Mouse (Mus musculus) embryonic facial prominence, embryonic 10.5 days (tissue): ENCODE measurements at regions not wholly inside any gene's neighbourhood (a gene's known extent, or its start where the extent isn't known, plus 50 kb on each side); places are given as distances from the start of the nearest gene placed in this dataset.
A peak's percentile ranks its signal among the peaks of the same experiment; 100 is the strongest.

Experiments
- DNase-seq: peaks from one replicate; pipeline ENCODE4 v3.0.0-alpha.2; 2017; ENCODE audit warnings: low spot score
- H3K27ac ChIP-seq: fragments of 300-500 bp; sonication (generic); replicated peaks from 2 replicates; pipeline ENCODE4 v1.5.1; 2016; ENCODE audit warnings: mild to moderate bottlenecking
- H3K27me3 ChIP-seq: fragments of 300-500 bp; sonication (generic); replicated peaks from 2 replicates; pipeline ENCODE4 v1.6.1; 2016; ENCODE audit warnings: low read depth, mild to moderate bottlenecking; ENCODE audit not compliant: poor library complexity, severe bottlenecking
- H3K36me3 ChIP-seq: fragments of 300-500 bp; sonication (generic); replicated peaks from 2 replicates; pipeline ENCODE4 v1.6.1; 2016; ENCODE audit warnings: mild to moderate bottlenecking, moderate library complexity
- H3K4me1 ChIP-seq: fragments of 300-500 bp; sonication (generic); 2 replicates; pipeline ENCODE4 v1.6.1; 2016
- H3K4me3 ChIP-seq: fragments of 300-500 bp; sonication (generic); 2 replicates; pipeline ENCODE4 v1.5.1; 2016; ENCODE audit warnings: mild to moderate bottlenecking, moderate library complexity
- H3K9me3 ChIP-seq: fragments of 300-500 bp; sonication (generic); 2 replicates; pipeline ENCODE4 v1.6.1; 2016; ENCODE audit warnings: mild to moderate bottlenecking
- WGBS: fragments of 180-500 bp; shearing (Covaris S2); methylation state at CpG from one replicate; pipeline ENCODE4 v1.1.7; 2016; 5-methylcytosine and 5-hydroxymethylcytosine counted together

GRCm38 (mm10) chr1:88994588-88995331 lies 75.5 kb upstream of the Sh3bp4 start:
- H3K4me3 ChIP-seq: no peak overlapping the region
- H3K9me3 ChIP-seq: no peaks in the 10 kb centered on the region
- no peaks in the 10 kb centered on the region for H3K27me3 ChIP-seq
- peaks cover 20% of the 10 kb centered on the region for H3K4me1 ChIP-seq
- peak; percentile 27 for DNase-seq
- 59% methylated on average over 12 of the region's 12 CpGs for WGBS
- H3K27ac ChIP-seq: peak overlapping the region; percentile 44; the same call in 1 of the 2 replicates
- no peaks in the 10 kb centered on the region for H3K36me3 ChIP-seq

- no peaks in the 10 kb centered on the region for H3K36me3 ChIP-seq
- no peak overlapping the region for H3K27ac ChIP-seq
- H3K27me3 ChIP-seq: no peaks in the 10 kb centered on the region
- H3K4me1 ChIP-seq: peaks cover 20% of the 10 kb centered on the region
- DNase-seq: no peak
- 40% methylated on average over 8 of the region's 8 CpGs for WGBS
- H3K9me3 ChIP-seq: no peaks in the 10 kb centered on the region
- no peak overlapping the region for H3K4me3 ChIP-seq
Measured at GRCm38 (mm10) chr1:88995945-88996344, 74.3 kb upstream of the Sh3bp4 start.

GRCm38 (mm10) chr1:88996657-88997056 lies 73.6 kb upstream of the Sh3bp4 start:
- peaks cover 20% of the 10 kb centered on the region for H3K4me1 ChIP-seq
- H3K27me3 ChIP-seq: no peaks in the 10 kb centered on the region
- DNase-seq: no peak
- 65% methylated on average over 7 of the region's 7 CpGs for WGBS
- H3K4me3 ChIP-seq: no peak overlapping the region
- no peak overlapping the region for H3K27ac ChIP-seq
- H3K36me3 ChIP-seq: no peaks in the 10 kb centered on the region
- no peaks in the 10 kb centered on the region for H3K9me3 ChIP-seq

- 92% methylated on average over 12 of the region's 12 CpGs for WGBS
- no peaks in the 10 kb centered on the region for H3K27me3 ChIP-seq
- no peak overlapping the region for H3K4me3 ChIP-seq
- H3K4me1 ChIP-seq: peaks cover 20% of the 10 kb centered on the region
- no peak for DNase-seq
- no peaks in the 10 kb centered on the region for H3K36me3 ChIP-seq
- H3K27ac ChIP-seq: no peak overlapping the region
- no peaks in the 10 kb centered on the region for H3K9me3 ChIP-seq
Measured at GRCm38 (mm10) chr1:88997847-88998246, 72.4 kb upstream of the Sh3bp4 start.

- 77% methylated on average over 3 of the region's 3 CpGs for WGBS
- Histone ChIP-seq H3K4me3 (no peak overlapping the region), H3K36me3 (no peaks in the 10 kb centered on the region), H3K4me1 (no peaks in the 10 kb centered on the region), H3K27ac (no peak overlapping the region), H3K27me3 (no peaks in the 10 kb centered on the region), H3K9me3 (no peaks in the 10 kb centered on the region)
- DNase-seq: no peak
Measured at GRCm38 (mm10) chr1:89002326-89002725, 67.9 kb upstream of the Sh3bp4 start.

DNA sequence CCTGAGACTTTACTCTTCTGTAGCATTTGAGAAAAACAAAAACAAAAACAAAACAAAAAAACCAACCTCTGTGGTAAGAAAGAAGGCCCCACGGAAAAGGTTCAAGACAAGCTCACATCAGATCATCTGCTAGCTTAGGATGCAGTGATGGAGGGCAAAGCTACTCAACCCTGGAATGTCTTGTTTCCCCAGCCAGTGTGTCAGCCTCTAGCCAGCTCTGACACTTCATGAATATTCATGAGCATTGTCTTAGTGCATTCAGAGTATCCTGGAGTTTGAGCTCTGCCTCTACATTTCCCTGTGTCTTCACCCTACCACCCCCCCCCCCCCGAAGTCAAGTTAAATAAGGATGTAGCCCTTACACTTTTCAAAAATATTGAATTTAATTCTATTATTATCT lies 66.5 kb upstream of the Sh3bp4 start:
- Histone ChIP-seq H3K27ac (no peak overlapping the region), H3K9me3 (no peaks in the 10 kb centered on the region), H3K27me3 (no peaks in the 10 kb centered on the region), H3K4me3 (no peak overlapping the region), H3K36me3 (no peaks in the 10 kb centered on the region), H3K4me1 (no peaks in the 10 kb centered on the region)
- 68% methylated on average over 2 of the region's 2 CpGs for WGBS
- no peak for DNase-seq

DNA sequence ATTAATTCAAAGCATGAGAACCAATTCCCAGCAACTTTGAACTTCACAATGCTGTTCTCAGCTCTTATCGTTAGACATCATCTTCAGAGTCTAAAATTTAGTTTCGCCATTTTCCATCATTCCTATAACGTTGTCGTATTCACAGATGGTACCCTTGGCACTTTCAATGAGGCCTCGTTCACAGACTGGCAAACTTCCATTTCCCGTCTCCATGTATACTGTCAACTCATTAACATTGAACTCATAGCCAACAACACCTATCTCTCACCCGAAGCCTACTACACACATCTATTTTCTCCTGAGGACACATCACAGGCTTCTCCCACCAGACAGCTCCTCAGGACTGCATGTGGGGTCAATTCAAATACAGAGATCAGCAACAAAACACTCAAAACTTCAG lies 62.7 kb upstream of the Sh3bp4 start:
- Histone ChIP-seq H3K27me3 (no peaks in the 10 kb centered on the region), H3K4me1 (peaks cover 19% of the 10 kb centered on the region), H3K9me3 (no peaks in the 10 kb centered on the region), H3K36me3 (no peaks in the 10 kb centered on the region), H3K4me3 (no peak overlapping the region), H3K27ac (no peak overlapping the region)
- 93% methylated on average over 7 of the region's 7 CpGs for WGBS
- no peak for DNase-seq

DNA sequence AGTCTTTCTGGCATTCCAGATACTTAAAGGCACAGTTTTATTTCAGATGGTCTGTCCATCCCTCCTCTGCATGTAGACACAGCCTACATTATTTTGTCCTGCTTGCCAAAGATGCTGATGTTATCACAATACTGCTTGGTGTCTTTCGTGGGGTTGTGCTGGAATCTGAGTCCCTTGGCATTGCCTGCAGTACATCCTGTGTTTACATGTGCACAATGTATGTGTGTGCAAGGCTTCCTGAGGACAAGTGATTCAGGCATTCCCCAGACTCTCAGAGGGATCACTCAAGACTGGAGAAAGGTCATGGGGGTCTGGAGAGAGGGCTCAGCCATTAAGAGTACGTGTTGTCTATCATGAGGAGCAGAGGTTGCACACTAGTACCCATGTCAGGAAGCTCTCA lies 60.0 kb upstream of the Sh3bp4 start:
- Histone ChIP-seq H3K27me3 (no peaks in the 10 kb centered on the region; the same call in 1 of the 2 replicates), H3K27ac (no peak overlapping the region), H3K4me1 (peaks cover 30% of the 10 kb centered on the region), H3K9me3 (no peaks in the 10 kb centered on the region), H3K36me3 (no peaks in the 10 kb centered on the region), H3K4me3 (no peak overlapping the region)
- no peak for DNase-seq
- WGBS: 65% methylated on average over 2 of the region's 2 CpGs

DNA sequence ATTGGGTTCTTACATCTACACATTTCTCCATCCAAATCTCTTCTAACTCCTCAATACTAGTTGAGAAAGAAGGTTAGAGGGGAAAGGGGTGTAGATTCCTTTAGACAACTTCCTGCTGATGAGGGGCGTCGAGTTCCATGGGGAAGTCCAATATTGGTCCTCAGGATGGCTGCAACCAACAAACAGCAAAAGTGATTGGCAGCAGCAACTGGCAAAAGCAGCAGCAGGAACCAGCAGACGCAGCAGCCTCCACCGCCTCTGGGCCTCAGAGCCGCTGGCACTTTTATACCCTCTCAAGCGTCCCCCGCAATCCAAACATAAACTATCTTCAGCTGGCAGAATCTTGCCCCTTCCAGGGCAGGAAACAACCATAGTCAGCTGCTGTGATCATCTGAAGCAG lies 58.8 kb upstream of the Sh3bp4 start:
- Histone ChIP-seq H3K27me3 (no peaks in the 10 kb centered on the region; the same call in 1 of the 2 replicates), H3K36me3 (no peaks in the 10 kb centered on the region), H3K4me1 (peaks cover 37% of the 10 kb centered on the region), H3K9me3 (no peaks in the 10 kb centered on the region), H3K4me3 (no peak overlapping the region), H3K27ac (no peak overlapping the region; the same call in 1 of the 2 replicates)
- WGBS: 74% methylated on average over 7 of the region's 7 CpGs
- no peak for DNase-seq

DNA sequence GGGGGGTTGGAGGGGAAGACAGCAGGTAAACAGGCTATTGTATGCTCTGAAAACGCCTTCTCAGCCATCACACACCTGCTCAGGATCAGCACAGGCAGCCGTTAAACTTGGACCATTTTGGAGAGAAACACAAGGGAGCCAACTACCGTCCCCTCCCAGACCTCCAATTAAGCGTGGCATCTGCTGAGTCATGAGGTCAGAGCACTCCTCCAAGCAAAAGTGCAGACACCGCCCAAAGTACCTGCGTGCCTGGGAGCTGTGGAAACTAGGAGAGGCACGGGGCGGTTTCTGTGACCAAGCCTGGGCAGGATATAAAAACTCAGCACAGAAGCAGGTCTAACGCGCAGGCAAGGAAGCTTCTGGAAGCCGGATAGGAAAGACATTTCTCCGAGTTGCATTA lies 54.8 kb upstream of the Sh3bp4 start:
- DNase-seq: peak; percentile 44
- no peaks in the 10 kb centered on the region for H3K36me3 ChIP-seq
- no peaks in the 10 kb centered on the region for H3K9me3 ChIP-seq
- peaks cover 30% of the 10 kb centered on the region for H3K4me1 ChIP-seq
- H3K4me3 ChIP-seq: no peak overlapping the region
- H3K27me3 ChIP-seq: no peaks in the 10 kb centered on the region; the same call in 1 of the 2 replicates
- WGBS: 42% methylated on average over 12 of the region's 12 CpGs
- H3K27ac ChIP-seq: no peak overlapping the region

DNA sequence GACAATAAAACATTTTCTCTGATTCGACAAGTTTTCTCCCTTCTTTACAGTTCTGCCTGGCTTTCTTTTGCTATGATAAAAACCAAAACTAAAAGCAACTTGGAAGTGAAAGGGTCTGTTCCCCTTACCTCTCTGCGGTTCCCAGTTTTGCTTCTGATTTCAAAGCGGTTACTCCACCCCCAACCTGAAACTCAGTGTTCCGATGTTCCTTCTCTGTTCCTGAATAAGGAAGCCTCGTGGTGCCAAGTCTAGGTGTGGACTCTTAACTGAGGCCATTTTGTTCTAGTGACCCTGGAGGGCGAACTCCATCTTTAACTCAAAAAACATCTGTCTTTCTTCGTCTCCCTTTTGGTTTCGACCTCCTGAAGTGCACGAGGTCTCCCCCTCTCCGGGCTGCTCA lies 54.4 kb upstream of the Sh3bp4 start:
- 68% methylated on average over 10 of the region's 10 CpGs for WGBS
- no peak for DNase-seq
- Histone ChIP-seq H3K9me3 (no peaks in the 10 kb centered on the region), H3K27ac (no peak overlapping the region), H3K4me3 (no peak overlapping the region), H3K36me3 (no peaks in the 10 kb centered on the region), H3K4me1 (peaks cover 30% of the 10 kb centered on the region), H3K27me3 (no peaks in the 10 kb centered on the region; the same call in 1 of the 2 replicates)

DNA sequence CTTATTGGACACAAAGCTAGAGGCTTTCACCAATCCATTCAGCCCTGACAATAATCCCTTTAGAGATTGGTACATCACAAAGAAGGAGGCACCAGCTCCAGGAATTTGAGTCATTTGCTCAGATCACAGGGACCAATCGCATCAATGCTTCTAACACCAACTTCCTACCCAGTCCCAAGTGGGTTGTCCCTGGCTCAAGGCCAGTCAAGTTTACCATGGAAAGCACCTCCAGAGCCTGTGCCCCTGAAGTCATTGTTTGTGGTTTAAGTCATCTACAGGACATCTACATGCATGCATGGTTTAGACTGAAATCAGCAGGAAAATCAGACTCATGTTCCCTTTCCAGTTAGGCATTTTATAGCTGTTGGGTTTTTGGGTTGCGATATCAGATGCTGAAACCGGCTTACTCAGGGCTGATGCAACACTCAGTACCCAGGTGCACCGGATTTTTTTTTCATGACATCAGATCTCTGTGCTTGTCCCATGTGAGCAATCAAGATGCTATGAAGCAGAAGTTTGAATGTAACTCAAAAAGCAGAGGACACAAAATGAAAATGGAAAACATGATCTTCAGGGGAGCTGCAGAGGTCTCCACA lies 50.3 kb upstream of the Sh3bp4 start:
- 94% methylated on average over 4 of the region's 4 CpGs for WGBS
- Histone ChIP-seq H3K9me3 (no peaks in the 10 kb centered on the region), H3K27me3 (no peaks in the 10 kb centered on the region; the same call in 1 of the 2 replicates), H3K27ac (no peak overlapping the region), H3K36me3 (no peaks in the 10 kb centered on the region), H3K4me1 (peaks cover 16% of the 10 kb centered on the region), H3K4me3 (no peak overlapping the region)
- no peak for DNase-seq
